Mouse (Mus musculus) myocyte (in vitro differentiated cells): ENCODE data around the gene Ppp2r2c. TPM values are rescaled to one million over a fixed set of nuclear protein-coding genes. Genes with fewer than 3 reads are reported as not detected.

ENCODE experiments used
- H3K27me3 ChIP-seq: one replicate; pipeline ENCODE4 v1.6.1; 2011; ENCODE audit not compliant: control insufficient read depth, insufficient read depth, insufficient read length
- H3K36me3 ChIP-seq: one replicate; pipeline ENCODE4 v1.6.1; 2011; ENCODE audit not compliant: control insufficient read depth, insufficient read depth
- H3K4me2 ChIP-seq: one replicate; pipeline ENCODE4 v1.6.1; 2011; ENCODE audit warnings: low read depth, control low read depth
- H3K4me3 ChIP-seq: one replicate; pipeline ENCODE4 v1.5.1; 2011; ENCODE audit warnings: mild to moderate bottlenecking, control low read depth, moderate library complexity
- H3K79me2 ChIP-seq: one replicate; pipeline ENCODE4 v1.6.1; 2011; ENCODE audit not compliant: control insufficient read depth, insufficient read depth
- H3ac ChIP-seq: one replicate; pipeline ENCODE4 v1.6.1; 2011; ENCODE audit not compliant: control insufficient read depth, insufficient read length
- CEBPB ChIP-seq: IDR thresholded peaks from 2 replicates; pipeline ENCODE4 v1.6.1; 2011; ENCODE audit warnings: mild to moderate bottlenecking, moderate library complexity; ENCODE audit not compliant: poor library complexity, insufficient read depth, severe bottlenecking
- E2F4 ChIP-seq: IDR thresholded peaks from one replicate; pipeline ENCODE4 v1.6.1; 2011; ENCODE audit warnings: mild to moderate bottlenecking, control low read depth, moderate library complexity; ENCODE audit not compliant: insufficient read depth
- MAX ChIP-seq: IDR thresholded peaks from one replicate; pipeline ENCODE4 v1.6.1; 2011; ENCODE audit warnings: low read depth, mild to moderate bottlenecking, control low read depth
- MYOD1 ChIP-seq, 3 experiments: IDR thresholded peaks; one replicate each; pipeline ENCODE4 v1.6.1; 2011; ENCODE audit warnings: control low read depth in 2 of 3, low read depth in 2 of 3, mild to moderate bottlenecking in 2 of 3, moderate library complexity in 1 of 3; ENCODE audit not compliant: insufficient read length in 2 of 3, control insufficient read depth in 1 of 3
- MYOG ChIP-seq, 3 experiments: IDR thresholded peaks; one replicate each; pipeline ENCODE4 v1.6.1; 2011; ENCODE audit warnings: control low read depth in 2 of 3, low read depth in 2 of 3, mild to moderate bottlenecking in 2 of 3; ENCODE audit not compliant: insufficient read length in 2 of 3, control insufficient read depth in 1 of 3, insufficient read depth in 1 of 3
- POLR2A ChIP-seq: IDR thresholded peaks from one replicate; pipeline ENCODE4 v1.6.1; 2011; ENCODE audit warnings: low read depth, mild to moderate bottlenecking, control low read depth, moderate library complexity; ENCODE audit not compliant: insufficient read length
- POLR2AphosphoS2 ChIP-seq: IDR thresholded peaks from one replicate; pipeline ENCODE4 v1.6.1; 2011; ENCODE audit warnings: low read depth, control low read depth; ENCODE audit not compliant: insufficient read length
- REST ChIP-seq: IDR thresholded peaks from one replicate; pipeline ENCODE4 v1.6.1; 2011; ENCODE audit warnings: mild to moderate bottlenecking, control low read depth, moderate library complexity; ENCODE audit not compliant: insufficient read depth, insufficient read length
- SRF ChIP-seq: IDR thresholded peaks from one replicate; pipeline ENCODE4 v1.6.1; 2011; ENCODE audit warnings: low read depth; ENCODE audit not compliant: control insufficient read depth, insufficient read length
- TCF12 ChIP-seq: IDR thresholded peaks from one replicate; pipeline ENCODE4 v1.6.1; 2011; ENCODE audit warnings: mild to moderate bottlenecking, control low read depth; ENCODE audit not compliant: poor library complexity, insufficient read depth, severe bottlenecking
- TCF3 ChIP-seq: IDR thresholded peaks from one replicate; pipeline ENCODE4 v1.6.1; 2011; ENCODE audit warnings: low read depth, control low read depth; ENCODE audit not compliant: insufficient read length
- USF1 ChIP-seq: IDR thresholded peaks from one replicate; pipeline ENCODE4 v1.6.1; 2011; ENCODE audit warnings: low read depth, mild to moderate bottlenecking, control low read depth, moderate library complexity
- polyA plus RNA-seq: library from polyadenylated mRNA; unstranded; fragments of >200 nt; fragmentation: generic; extraction: Trizol; gene quantifications from one replicate; pipeline ENCODE4 v1.2.1, GENCODE M21; 2012; ENCODE audit warnings: missing spikeins

Ppp2r2c gene
- polyA plus RNA-seq, 1 experiment = 0.01 TPM

DNA sequence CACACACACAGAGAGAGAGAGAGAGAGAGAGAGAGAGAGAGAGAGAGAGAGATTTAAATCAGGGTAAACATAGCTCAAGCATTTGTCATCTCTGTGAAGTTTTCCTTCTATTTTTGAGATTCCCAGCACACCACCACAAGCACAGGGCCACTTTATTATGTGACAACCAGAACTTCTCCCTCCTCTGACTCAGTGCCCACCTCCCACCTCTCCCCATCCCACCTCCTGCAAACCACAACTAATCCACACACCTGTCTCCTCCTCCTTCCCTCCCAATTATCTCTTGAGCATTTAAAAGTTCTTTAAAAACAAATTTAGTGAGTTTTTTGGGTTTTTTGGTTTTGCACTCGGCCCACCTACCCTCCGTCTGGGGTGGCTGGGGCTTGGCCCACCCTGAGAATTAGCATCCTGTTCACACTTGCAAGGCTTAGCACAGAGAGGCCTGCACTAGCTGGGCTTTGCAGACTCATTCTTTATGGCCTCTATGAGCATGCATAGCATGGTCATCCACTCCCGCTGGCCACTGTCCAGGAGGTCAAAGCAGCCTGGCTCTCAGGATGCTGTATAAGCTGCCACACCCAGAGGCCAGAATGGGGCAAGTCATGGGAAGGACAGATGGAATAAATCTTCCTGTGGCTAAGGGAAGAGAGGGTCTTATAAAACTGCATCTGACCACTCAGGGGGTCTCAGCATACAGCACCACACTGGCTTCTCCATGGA, 122.5 kb downstream of the Ppp2r2c start:
- TF ChIP-seq MAX (no peak), CEBPB (no peak), SRF (no peak), POLR2AphosphoS2 (no peak), REST (no peak), E2F4 (no peak), POLR2A (no peak), MYOG (IDR thresholded peaks at IDR 0.05; ENCODE audit: control insufficient read depth in 1 of 3, insufficient read depth in 1 of 3, insufficient read length in 2 of 3, low read depth in 2 of 3) (peak in 1 of 3 experiments; percentile 25), USF1 (no peak), MYOD1 (IDR thresholded peaks at IDR 0.05; ENCODE audit: control insufficient read depth in 1 of 3, insufficient read length in 2 of 3, low read depth in 2 of 3) (peak in 1 of 3 experiments; percentile 57), TCF3 (no peak)
- Histone ChIP-seq H3K27me3 (no peaks in the 10 kb centered on the region), H3ac (no peak overlapping the region), H3K4me2 (no peak overlapping the region), H3K36me3 (no peaks in the 10 kb centered on the region), H3K4me3 (no peak overlapping the region), H3K79me2 (no peaks in the 10 kb centered on the region)

DNA sequence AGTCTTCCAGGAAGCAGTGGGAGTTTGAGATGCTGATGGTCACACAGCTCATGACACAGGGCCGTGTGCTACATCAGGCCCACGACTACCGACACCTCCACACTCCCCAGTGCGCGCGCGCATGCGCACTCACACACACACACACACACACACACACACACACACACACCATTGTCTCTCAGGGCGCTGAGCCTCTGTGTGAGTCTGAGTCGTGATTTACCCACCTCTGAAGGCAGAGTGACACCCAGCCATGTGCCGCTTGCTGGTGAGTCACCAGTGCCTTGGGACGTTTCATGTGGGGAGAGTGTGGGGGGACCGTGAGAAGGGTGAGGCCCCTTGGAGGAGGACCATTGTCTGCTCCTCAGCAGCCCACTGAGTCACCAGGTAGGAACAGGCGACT, 128.1 kb downstream of the Ppp2r2c start:
- H3K79me2 ChIP-seq = no peaks in the 10 kb centered on the region
- no peak overlapping the region for H3ac ChIP-seq
- H3K4me3 ChIP-seq = no peak overlapping the region
- no peaks in the 10 kb centered on the region for H3K27me3 ChIP-seq
- no peak overlapping the region for H3K4me2 ChIP-seq
- H3K36me3 ChIP-seq = no peaks in the 10 kb centered on the region
- TF ChIP-seq POLR2AphosphoS2 (no peak), MYOG (IDR thresholded peaks at IDR 0.05; ENCODE audit: control insufficient read depth in 1 of 3, insufficient read depth in 1 of 3, insufficient read length in 2 of 3, low read depth in 2 of 3) (no peak), MAX (no peak), REST (no peak), TCF3 (no peak), POLR2A (no peak), TCF12 (no peak), CEBPB (no peak), USF1 (no peak), MYOD1 (IDR thresholded peaks at IDR 0.05; ENCODE audit: control insufficient read depth in 1 of 3, insufficient read length in 2 of 3, low read depth in 2 of 3) (no peak), SRF (no peak), E2F4 (no peak)

DNA sequence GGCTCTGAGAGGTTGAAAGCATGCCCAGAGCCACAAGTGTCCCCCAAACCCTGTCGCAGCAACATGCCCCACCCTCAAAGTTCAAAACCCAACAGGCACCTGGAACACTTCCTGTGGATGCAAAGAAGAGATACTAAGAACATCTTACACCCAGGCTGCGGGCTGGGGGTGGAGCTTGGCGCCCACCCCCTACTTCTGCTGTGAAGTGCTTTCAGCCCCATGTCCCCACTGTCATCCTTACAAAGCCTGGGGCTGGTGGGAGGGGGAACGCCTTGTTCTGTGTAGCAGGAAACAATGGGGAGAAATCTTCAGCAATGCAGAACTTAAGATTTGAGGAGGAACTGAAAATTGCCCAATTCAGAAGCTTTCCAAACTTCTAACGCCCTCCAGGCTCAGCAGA, 129.7 kb downstream of the Ppp2r2c start:
- H3K4me2 ChIP-seq = no peak overlapping the region
- no peaks in the 10 kb centered on the region for H3K79me2 ChIP-seq
- no peaks in the 10 kb centered on the region for H3K36me3 ChIP-seq
- no peak for TF ChIP-seq MAX
- TF ChIP-seq REST = no peak
- TF ChIP-seq POLR2AphosphoS2 = no peak
- no peak for TF ChIP-seq MYOG (IDR thresholded peaks at IDR 0.05; ENCODE audit: control insufficient read depth in 1 of 3, insufficient read depth in 1 of 3, insufficient read length in 2 of 3, low read depth in 2 of 3)
- TF ChIP-seq USF1 = no peak
- TF ChIP-seq POLR2A = no peak
- no peak for TF ChIP-seq TCF12
- TF ChIP-seq SRF = no peak
- no peaks in the 10 kb centered on the region for H3K27me3 ChIP-seq
- no peak overlapping the region for H3K4me3 ChIP-seq
- no peak overlapping the region for H3ac ChIP-seq

DNA sequence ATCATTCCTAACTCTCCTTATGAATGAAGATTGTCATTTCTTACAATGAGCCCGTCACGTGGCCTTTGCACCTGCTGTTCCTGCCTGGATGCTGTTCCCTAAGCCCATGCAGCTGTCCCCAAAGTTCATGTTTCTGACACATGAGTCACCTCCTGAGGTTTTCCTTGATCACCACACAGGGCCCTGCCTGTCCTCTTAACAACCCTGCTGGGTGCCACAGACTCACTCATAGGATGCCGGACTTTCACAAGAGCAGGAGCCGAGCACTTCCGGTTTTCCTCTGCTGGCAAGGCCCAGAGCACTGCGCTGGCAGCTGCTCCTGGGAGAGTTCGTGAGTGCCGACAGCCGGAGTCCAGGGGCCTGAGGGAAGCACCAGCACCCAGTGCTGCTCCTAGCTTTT, 132.7 kb downstream of the Ppp2r2c start:
- Histone ChIP-seq H3K27me3 (no peaks in the 10 kb centered on the region), H3K4me3 (no peak overlapping the region), H3ac (no peak overlapping the region), H3K79me2 (no peaks in the 10 kb centered on the region), H3K4me2 (peak overlapping the region; percentile 55), H3K36me3 (no peaks in the 10 kb centered on the region)
- TF ChIP-seq E2F4 = no peak
- TF ChIP-seq TCF3 = no peak
- peak; percentile 36 to 87 (median 87) for TF ChIP-seq MYOD1 (IDR thresholded peaks at IDR 0.05; ENCODE audit: control insufficient read depth in 1 of 3, insufficient read length in 2 of 3, low read depth in 2 of 3)
- TF ChIP-seq POLR2AphosphoS2 = no peak
- TF ChIP-seq MAX = no peak
- 0 out of 2 replicates have a peak, but pooled peaks have one; percentile 14 for TF ChIP-seq CEBPB
- no peak for TF ChIP-seq REST
- peak in 2 of 3 experiments; percentile 64 to 78 for TF ChIP-seq MYOG (IDR thresholded peaks at IDR 0.05; ENCODE audit: control insufficient read depth in 1 of 3, insufficient read depth in 1 of 3, insufficient read length in 2 of 3, low read depth in 2 of 3)
- TF ChIP-seq TCF12 = peak; percentile 9
- no peak for TF ChIP-seq SRF
- no peak for TF ChIP-seq POLR2A
- TF ChIP-seq USF1 = peak; percentile 46
